Mouse (Mus musculus) layer of hippocampus, adult 18-20 months (tissue): ENCODE results near the gene Carhsp1. TPM values are rescaled to one million over a fixed set of nuclear protein-coding genes. Genes with fewer than 3 reads are reported as not detected.

ENCODE experiments used
- DNase-seq, 2 experiments: peaks; one replicate each; pipeline ENCODE4 v3.0.0; 2022; ENCODE audit warnings: low spot score in 2 of 2
- microRNA-seq, 2 experiments: library from miRNA; unstranded; fragments of <30 nt; microRNA quantifications; one replicate each; pipeline ENCODE4 v1.2.0; 2021
- total RNA-seq, 2 experiments: library from RNA; stranded (reverse); gene quantifications; 2 replicates each; pipeline ENCODE4 v1.2.3; 2021

Carhsp1 gene
- total RNA-seq, 2 experiments from 2014 or later: 27.3 to 28.4 TPM

DNA sequence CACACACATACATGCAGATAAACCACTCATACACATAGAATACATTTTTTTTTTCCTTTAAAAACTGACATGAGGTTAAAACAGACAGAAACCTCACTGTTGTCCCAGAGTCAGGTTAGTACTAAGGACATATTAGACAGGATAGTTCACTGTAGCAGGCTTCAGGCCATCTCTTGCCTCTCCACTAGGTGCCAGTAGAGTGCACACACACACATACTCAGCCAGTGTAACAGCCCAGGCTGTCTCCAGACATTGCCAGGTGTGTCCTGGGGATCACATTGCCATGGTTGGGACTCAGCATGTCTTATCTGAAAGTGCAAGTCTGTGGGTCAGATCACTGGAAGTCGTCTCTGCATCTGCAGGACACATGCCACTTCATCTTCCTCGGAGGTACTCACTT, 28.1 kb downstream of the Carhsp1 start:
- DNase-seq: peak in 1 of 2 experiments; percentile 66

DNA sequence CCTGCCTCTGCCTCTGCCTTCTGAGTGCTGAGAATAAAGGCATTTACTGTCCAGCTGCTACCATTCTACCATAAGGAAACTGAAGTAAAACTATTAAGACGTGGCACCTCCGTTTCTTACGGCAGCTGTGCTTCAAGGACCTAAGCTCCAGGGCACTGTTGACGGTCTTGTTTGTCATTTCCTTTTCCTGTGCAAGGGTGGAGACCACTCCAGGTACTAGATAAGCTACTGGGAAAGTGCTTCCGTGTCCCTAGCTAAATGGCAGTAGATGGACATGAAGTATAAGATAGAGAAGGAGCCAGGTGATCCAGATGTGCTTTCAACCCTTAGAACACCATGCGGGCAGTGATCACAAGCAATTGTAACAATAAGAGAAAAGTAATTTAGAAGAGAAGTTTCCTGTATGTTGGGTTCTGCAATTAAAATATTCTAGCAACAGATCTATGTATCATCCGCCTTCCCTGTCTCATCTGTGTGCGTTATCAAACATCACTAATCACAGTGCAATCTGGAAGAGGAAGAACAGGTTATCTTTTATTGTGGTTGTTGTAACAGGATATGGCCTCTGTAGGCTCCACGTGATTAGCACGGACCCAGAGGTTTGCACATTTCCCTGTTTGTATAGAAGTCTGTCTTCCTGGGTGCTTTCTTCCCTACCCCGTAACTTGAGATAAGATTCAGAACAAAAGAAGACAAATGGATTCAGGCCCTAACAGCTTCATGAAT, 32.3 kb downstream of the Carhsp1 start:
- DNase-seq: no peak

DNA sequence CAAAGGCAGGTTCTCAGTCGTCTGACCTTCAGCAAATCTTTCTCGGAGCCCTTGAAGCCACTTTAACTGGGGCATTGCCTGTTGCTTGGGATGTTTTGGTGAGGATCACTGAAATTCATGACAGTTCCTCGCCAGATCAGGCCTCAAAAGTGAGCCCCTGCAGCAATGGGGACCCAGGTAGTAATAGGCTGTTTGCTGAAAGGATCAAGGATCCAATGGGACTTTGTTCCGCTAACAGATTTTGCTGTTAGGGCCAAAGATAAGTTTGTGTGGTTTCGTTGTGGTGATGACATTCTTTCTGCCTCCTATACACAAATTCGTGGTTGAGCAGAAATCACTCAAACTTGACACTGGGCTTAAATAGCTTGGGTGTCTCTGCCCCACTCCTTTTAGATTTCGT, 33.8 kb downstream of the Carhsp1 start:
- no peak for DNase-seq

GRCm38 (mm10) chr16:8637217-8638051, 34.5 kb downstream of the Carhsp1 start, which contains the start of the genes Pmm2 and Tmem186:
TSS of gene Pmm2 (plus strand) at chr16:8637674.
TSS of gene Tmem186 (minus strand) at chr16:8637712.
- peak; percentile 84 to 91 for DNase-seq

DNA sequence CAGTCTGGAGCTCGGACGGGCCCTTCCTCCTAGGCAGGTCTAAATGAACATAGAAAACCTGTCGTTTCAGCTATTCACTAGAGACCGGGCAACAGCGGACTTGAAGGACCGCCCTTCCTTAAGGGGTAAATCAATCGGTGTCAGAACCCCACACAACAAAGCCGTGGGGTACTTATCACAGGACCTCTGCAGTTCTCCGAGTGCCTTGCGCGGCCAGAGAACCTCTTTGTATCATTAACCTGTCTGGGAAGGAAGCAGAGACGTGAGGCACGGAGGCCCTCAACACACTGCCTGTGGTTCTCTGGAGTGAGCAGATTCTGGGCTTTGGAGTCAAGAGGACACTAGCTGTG, 35.1 kb downstream of the Carhsp1 start:
- no peak for DNase-seq

DNA sequence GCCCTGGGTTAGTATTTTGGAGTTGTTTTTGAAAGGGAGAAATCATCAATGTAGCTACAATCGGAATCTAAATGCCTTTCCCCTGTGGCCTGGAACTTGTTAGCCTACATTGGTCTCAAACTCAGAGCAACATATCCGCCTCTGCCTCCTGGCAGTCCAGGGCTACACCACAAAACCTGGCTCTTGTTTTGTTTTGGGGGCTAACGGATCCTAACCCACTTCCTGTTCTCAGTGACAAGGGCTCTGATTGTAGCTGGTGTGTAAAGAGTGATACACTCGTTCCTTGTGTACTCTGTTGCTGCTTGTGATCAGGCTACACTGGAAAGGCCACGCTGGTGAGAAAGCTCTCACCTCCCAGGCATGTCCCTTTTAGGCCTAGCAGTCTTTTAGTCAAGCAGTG, 40.5 kb downstream of the Carhsp1 start:
- no peak for DNase-seq

GRCm38 (mm10) chr16:8630419-8630818, 41.5 kb downstream of the Carhsp1 start:
- no peak for DNase-seq

GRCm38 (mm10) chr16:8620315-8621115, 51.4 kb downstream of the Carhsp1 start:
- no peak for DNase-seq

GRCm38 (mm10) chr16:8619659-8620314, 52.2 kb downstream of the Carhsp1 start:
- DNase-seq: no peak

GRCm38 (mm10) chr16:8613447-8613846, 58.5 kb downstream of the Carhsp1 start:
- DNase-seq: no peak

- DNase-seq: no peak
Observed at GRCm38 (mm10) chr16:8613039-8613438, 58.9 kb downstream of the Carhsp1 start.

DNA sequence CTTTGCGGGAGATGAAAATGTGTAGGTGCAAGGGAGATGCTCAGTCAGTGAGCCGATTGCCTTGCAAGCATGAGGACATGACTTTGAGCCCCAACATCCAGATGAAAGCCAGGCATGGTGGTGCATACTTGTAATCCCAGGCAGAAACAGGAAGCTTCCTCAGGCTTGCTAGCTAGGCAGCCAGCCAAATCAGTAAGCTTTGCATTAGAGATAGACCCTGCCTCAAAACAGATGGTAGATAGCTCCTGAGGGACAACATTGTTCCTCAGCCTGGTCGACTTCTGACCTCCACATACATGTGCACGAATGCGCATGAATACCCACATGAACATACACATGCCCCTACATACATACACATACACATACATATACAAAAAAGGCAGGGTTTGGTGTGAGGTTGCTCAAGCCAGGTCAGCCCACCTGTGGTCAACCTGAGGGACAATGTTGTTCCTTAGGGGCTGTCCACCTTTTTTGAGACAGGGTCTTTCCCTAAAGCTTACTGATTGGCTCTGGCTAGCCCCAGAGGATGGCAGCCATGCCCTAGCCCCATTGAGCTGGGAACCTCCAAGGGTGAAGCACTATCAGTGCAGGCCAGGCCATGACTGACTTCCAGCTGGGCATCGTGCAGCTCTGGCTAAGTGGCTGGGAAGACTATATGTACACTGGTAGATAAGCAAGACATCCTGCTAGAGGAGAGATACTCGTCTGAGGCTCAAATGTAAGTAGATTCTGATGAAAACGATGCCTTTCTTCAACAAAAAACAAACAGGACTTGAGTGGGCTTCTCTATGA, 59.5 kb downstream of the Carhsp1 start:
- no peak for DNase-seq

GRCm38 (mm10) chr16:8610397-8610796, 61.6 kb downstream of the Carhsp1 start:
- no peak for DNase-seq

Small RNA genes lying within 50 kb of the gene (microRNA-seq; reads per million reads assigned to microRNA genes)
- gene Gm22137: 0 reads per million in 2 experiments

Other genes with a start within 250 kb of the Carhsp1 start
- gene Tmem114, start 247.0 kb downstream of the Carhsp1 start, total RNA-seq: 1 to 10 TPM; 4.6 to 6.4 TPM
- 10 to 100 TPM; 26.4 TPM for gene Mettl22, start 201.4 kb downstream of the Carhsp1 start, total RNA-seq
- gene Abat, start 158.7 kb downstream of the Carhsp1 start, total RNA-seq: 100 to 1,000 TPM; 134 to 146 TPM
- 10 to 100 TPM; 25.4 to 29.5 TPM for gene Pmm2, start 34.5 kb downstream of the Carhsp1 start, total RNA-seq
- gene Tmem186, start 34.4 kb downstream of the Carhsp1 start, total RNA-seq: 10 to 100 TPM; 11.5 to 13.1 TPM
- gene Gm5767, start 8.6 kb upstream of the Carhsp1 start, total RNA-seq: not detected
- gene Usp7, start 120.2 kb upstream of the Carhsp1 start, total RNA-seq: 100 to 1,000 TPM; 144 to 151 TPM
- 100 to 1,000 TPM; 100 to 102 TPM for gene 1810013L24Rik, start 157.9 kb upstream of the Carhsp1 start, total RNA-seq